Mouse (Mus musculus): ENCODE data around the gene Wdr95.
A peak's percentile ranks its signal among the peaks of the same experiment; 100 is the strongest.
"Not testable (repeated sequence)": the region's sequence is repeated elsewhere in the genome, so short reads cannot be mapped to it uniquely, and the experiment has no call there.

Gene Wdr95

DNA sequence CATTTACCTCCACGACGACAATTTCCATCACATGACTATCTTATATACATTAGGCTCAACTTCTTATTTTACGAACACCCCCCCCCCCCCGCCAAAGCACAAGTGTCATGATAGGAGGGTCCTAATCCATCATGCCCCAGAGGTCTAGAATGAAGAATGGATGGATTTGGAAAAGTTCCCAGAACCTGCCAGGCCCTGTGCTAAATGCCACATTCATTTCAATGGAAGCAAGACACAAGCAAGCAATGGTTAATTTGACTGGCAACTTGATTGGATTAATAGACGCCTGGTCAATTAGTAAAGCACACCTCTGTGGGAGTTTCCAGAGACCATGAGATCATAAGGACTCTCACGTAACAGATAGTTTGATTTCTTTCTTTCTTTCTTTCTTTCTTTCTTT lies 11.4 kb upstream of the Wdr95 start:
- DNase-seq (ENCODE audit: low read depth, low spot score): no peak

DNA sequence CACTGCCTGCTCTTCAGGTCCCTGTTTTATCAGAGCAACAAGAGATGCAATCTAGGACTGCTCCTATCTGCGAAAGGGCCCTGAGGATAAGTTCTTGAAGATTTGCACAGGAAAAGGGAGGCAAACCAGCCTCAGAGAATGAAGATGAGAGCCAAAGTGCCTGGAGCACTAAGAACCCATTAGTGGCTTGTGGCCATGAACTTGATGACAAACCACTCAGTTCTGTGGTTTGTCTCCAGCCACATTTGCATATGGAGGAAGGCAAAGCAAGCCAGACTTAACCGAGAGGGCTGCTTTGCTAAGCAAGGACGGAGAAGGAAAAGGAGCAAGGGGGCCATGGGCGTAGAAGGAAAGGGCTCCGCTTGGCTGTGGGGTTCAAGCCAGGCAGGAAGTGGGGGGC lies 7.7 kb upstream of the Wdr95 start:
- peak; percentile 74 for DNase-seq (ENCODE audit: low read depth, low spot score)

DNA sequence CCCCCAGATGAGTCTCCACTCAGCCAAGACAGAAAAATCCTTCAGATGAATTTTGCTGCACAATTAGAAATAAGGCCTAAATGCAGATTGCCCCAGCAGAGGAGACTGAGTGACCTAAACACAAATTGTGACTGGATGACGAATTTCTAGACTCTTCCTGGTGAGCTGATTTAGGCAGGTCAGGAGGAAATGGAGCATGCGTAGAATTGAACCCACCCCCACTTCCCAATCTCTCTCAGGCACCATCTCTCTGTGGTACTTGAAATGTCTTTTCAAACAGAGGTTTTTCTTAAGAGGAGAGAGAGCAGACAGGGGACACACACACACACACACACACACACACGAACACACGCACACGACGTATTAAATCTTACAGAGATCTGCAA lies 4.6 kb upstream of the Wdr95 start:
- no peak for DNase-seq (ENCODE audit: low read depth, low spot score)

- DNase-seq (ENCODE audit: low read depth, low spot score): peak; percentile 98
Measured at GRCm38 (mm10) chr5:149524242-149524858, 4.1 kb upstream of the Wdr95 start.

DNA sequence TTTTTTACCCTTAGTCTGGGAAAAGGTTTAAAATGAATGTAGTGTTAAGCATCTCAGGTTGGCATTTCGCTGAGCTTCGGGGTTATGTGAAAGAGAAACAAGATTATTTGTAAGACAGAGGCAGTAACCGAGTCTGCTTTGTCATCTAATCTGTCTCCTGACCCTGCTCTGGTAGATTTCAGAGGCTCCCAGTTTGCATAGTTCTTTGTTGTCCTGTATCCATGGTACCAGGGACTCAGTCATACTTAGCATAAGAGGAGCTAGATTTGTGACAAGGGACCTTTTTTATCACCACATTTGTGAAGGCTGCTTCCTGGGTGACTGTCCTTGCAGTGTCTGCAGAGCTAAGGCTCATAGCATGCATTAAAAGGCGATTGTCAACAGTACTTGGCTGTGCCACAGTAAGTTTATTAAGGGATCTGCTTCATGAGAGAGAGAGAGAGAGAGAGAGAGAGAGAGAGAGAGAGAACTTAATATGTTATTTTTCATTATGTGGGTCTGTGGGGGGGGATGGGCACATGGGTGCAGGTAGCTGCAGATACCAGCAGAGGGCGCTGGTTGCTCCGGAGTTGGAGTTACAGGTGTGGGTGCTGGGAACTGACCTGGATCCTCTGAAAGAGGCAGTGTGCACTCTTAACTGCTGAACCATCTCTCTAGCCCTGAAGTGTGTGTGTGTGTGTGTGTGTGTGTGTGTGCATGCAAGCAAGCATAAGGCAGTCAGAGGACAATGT lies 3.3 kb upstream of the Wdr95 start:
- DNase-seq (ENCODE audit: low read depth, low spot score): peak; percentile 64

GRCm38 (mm10) chr5:149526467-149526951 lies 2.0 kb upstream of the Wdr95 start:
- DNase-seq (ENCODE audit: low read depth, low spot score): peak; percentile 96

- not testable (repeated sequence) for DNase-seq (ENCODE audit: low read depth, low spot score)
Measured at GRCm38 (mm10) chr5:149527292-149527691, 1.2 kb upstream of the Wdr95 start.

DNA sequence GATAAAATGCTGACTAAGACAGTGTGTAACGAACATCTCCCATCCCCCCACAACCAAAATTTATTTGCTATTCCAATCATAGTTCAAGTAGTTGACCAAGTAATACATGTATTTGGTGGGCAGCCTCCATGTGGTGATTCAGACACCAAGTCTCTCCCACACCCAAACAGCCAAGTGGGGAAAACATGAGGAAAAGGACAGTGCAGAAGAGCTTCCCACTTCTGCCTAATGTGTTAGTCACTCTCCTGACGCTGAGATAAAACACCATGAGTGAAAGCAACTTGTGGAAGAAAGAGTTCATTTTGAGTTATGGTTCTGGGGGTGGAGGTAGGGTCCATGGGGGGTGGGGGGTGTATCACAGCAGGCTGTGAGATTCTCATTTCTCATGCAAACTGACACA lies 5.4 kb downstream of the Wdr95 start:
- DNase-seq (ENCODE audit: low read depth, low spot score): no peak

GRCm38 (mm10) chr5:149536005-149536404 lies 7.5 kb downstream of the Wdr95 start:
- DNase-seq (ENCODE audit: low read depth, low spot score): no peak

GRCm38 (mm10) chr5:149537796-149538511 lies 9.5 kb downstream of the Wdr95 start:
- peak; percentile 74 for DNase-seq (ENCODE audit: low read depth, low spot score)

GRCm38 (mm10) chr5:149538531-149538930 lies 10.1 kb downstream of the Wdr95 start:
- peak; percentile 89 for DNase-seq (ENCODE audit: low read depth, low spot score)

- DNase-seq (ENCODE audit: low read depth, low spot score): peak; percentile 69
Measured at GRCm38 (mm10) chr5:149539051-149539450, 10.6 kb downstream of the Wdr95 start.

DNA sequence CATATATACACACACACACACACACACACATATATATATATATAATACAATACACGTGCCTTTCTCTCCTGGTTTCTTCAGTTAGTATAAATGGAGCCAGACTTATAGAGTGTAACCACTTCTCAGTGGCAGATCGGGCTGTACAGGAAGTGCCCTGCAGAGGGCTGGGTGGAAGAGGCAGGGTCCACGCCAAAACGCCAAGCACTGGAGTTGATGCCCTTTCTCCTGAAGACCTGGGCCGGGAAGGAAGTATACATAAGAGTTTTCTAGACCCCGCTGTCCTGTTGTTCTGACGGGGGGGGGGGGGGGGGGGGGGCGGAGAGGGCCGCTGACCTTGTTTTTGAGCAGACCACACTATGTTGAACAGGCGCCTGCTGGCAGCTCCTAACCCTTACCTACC lies 22.7 kb downstream of the Wdr95 start:
- no peak for DNase-seq (ENCODE audit: low read depth, low spot score)

DNA sequence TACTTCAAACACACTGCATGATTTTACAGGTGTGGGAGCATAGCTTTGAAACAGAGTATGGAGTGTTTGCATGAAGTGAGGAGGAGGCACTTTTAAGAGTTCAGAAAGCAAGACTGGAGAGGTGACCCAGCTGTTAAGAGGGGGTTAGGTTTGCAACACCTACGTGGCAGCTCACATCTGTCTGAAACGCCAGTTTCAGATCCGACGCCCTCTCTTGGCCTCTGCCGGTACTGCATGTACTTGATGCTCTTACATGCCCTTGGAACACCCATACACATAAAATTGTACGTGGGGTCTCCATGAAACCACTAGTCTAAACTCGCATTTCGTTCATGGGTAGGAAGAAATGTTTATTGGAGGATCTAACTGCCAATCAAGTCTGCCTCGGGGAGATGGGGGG lies 24.3 kb downstream of the Wdr95 start:
- no peak for DNase-seq (ENCODE audit: low read depth, low spot score)

DNA sequence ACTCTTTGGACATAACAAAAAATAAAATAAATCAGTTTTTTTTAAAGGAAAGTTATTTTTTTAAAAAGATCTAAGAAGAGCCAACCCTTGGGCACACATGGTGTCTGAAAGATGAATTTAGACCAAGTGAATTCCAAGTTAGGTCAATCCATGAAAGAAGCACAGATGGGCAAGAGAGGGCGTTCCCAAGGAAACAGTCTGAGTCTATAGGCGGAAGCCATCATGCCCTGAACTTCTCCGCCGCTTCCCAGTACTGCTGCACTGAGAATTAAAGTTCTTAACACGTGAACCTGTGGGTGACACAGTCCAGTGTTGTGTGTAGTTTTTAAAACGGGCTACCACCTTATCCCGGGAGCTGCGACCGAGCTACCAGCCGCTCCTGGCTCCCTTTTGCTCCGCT lies 24.9 kb downstream of the Wdr95 start:
- no peak for DNase-seq (ENCODE audit: low read depth, low spot score)

GRCm38 (mm10) chr5:149554397-149554796 lies 25.9 kb downstream of the Wdr95 start:
- no peak for DNase-seq (ENCODE audit: low read depth, low spot score)

DNA sequence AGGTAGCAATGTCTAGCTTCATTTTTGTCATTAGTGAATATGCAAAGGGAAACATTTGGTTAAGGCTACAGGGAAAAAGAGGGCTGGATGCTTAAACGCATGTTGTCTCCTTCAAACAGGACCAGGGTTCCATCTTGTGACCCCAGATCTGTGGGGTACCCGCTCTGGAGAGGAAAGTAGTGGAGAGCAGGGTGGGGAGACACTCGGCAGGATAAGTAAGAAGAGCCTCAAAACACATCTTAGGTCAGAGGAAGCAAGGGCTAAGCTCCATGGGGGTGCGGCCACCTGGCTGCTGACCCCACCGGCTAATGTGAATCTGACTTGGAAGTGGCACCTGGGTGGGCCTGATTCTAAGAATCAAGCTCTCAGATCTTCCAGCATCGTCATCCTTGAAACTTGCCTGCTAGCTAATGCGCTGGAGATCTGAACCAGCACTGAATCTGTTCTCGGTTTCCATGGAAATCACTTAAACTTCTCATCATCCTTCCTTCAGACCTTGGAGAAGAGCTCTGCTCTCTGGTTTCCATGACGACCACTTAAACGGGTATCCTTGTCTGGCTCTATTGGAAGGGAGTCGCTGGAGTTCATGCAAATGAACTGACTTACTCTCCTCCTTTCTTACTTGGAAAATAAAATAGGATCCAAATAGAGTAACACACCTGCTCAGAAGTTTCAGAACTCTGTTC lies 32.6 kb downstream of the Wdr95 start:
- DNase-seq (ENCODE audit: low read depth, low spot score): no peak

DNA sequence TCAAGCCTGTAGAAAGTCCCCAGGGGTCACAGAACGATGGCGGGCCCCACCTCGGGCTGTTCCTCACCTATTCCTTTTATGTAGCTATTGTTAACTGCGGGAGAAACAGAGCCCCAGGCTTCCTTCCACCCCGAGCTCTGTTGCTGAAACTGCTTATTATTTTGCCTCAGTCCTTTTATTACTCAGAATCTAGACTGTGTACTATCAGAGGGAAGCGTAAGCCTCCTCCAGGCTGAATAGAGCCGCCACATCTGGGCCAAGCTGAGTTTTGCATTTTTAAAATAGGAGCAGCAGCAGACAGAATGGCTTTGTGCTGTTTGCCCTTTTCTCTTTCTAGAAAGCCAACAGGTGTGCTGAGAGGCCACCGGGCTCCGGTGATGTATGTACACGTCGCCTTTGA lies 37.5 kb downstream of the Wdr95 start:
- DNase-seq (ENCODE audit: low read depth, low spot score): no peak

- peak; percentile 15 for DNase-seq (ENCODE audit: low read depth, low spot score)
Measured at GRCm38 (mm10) chr5:149566957-149567356, 38.5 kb downstream of the Wdr95 start.

- DNase-seq (ENCODE audit: low read depth, low spot score): no peak
Measured at GRCm38 (mm10) chr5:149568993-149569392, 40.5 kb downstream of the Wdr95 start.

DNA sequence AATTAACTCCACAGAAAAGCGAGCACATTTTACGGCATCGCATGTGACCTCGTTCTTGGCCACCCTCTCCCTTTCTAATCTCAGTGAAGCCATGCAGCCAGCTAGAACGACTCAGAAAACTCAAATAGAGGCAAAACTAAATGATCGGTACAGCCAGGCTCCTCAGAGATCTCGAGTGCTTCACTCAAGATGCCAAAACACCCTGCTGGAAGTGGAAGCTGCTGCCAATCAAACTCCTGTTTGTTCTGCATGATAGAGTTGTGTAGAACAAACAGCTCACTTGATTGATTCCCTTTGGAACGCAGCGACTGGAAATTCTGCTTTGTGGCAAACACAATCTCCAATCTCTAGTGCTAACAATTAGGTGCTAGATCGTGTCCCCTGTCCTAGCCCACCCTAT lies 48.5 kb downstream of the Wdr95 start:
- no peak for DNase-seq (ENCODE audit: low read depth, low spot score)

DNA sequence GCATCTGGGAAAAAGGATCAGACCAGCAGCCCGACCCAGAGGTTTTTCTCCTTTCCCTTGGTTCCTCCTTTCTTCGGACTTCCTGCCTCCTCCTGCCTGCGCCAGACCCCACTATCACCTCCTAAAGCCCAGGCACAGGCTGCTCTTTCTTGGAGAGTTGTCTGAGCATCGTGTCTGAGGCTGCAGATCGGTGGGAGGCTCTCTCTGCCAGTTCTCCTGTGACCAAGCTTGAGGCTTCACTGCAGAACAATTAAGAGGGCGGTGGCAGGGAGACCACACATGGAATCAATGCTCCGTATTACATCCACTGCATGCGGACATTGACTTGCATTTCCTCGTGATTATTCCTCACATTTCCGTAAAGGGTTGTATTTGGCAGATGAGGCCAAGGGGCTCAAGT lies 49.0 kb downstream of the Wdr95 start:
- DNase-seq (ENCODE audit: low read depth, low spot score): no peak

All from 3T3-L1 (cell line).